Mouse (Mus musculus): ENCODE measurements around the gene Zfp341. TPM values are rescaled to one million over a fixed set of nuclear protein-coding genes. Genes with fewer than 3 reads are reported as not detected.

Gene Zfp341
- total and polyA plus RNA-seq, 3 experiments = 2.0 to 6.3 TPM; not detected in 1

- no peaks in the 10 kb centered on the region for H3K79me2 ChIP-seq (ENCODE audit: control insufficient read depth, insufficient read depth, low read length, poor library complexity)
- H3K36me3 ChIP-seq (ENCODE audit: control insufficient read depth in 1 of 2, insufficient read depth in 2 of 2, low read length in 2 of 2) = no peaks in the 10 kb centered on the region
- no peak overlapping the region for H3K4me3 ChIP-seq (ENCODE audit: control insufficient read depth in 1 of 2, insufficient read depth in 1 of 2, low read depth in 2 of 2, low read length in 2 of 2)
- no peaks in the 10 kb centered on the region for H3K27me3 ChIP-seq (ENCODE audit: control insufficient read depth in 1 of 2, insufficient read depth in 2 of 2, low read length in 2 of 2)
- no peaks in the 10 kb centered on the region for H3K9me3 ChIP-seq (replicated peaks; ENCODE audit: insufficient read depth, low read length)
- H3K9ac ChIP-seq (ENCODE audit: control insufficient read depth, low read depth, low read length, poor library complexity, severe bottlenecking) = no peak overlapping the region
- TF ChIP-seq E2F4 (IDR thresholded peaks at IDR 0.05; ENCODE audit: borderline replicate concordance, low read depth, low read length) = no peak
- TF ChIP-seq UBTF (IDR thresholded peaks at IDR 0.05; ENCODE audit: borderline replicate concordance, insufficient read depth, low read depth, low read length) = no peak
- TF ChIP-seq ZC3H11A (IDR thresholded peaks at IDR 0.05; ENCODE audit: low read depth, low read length) = no peak
- TF ChIP-seq SIN3A (IDR thresholded peaks at IDR 0.05; ENCODE audit: low read length) = no peak
- no peak for TF ChIP-seq NELFE (IDR thresholded peaks at IDR 0.05; ENCODE audit: low read depth, low read length)
- TF ChIP-seq CHD1 (IDR thresholded peaks at IDR 0.05; ENCODE audit: low read depth, low read length) = no peak
- no peak for TF ChIP-seq ETS1 (IDR thresholded peaks at IDR 0.05; ENCODE audit: low read depth, low read length)
- H3K27ac ChIP-seq (ENCODE audit: control insufficient read depth, low read depth, low read length) = no peak overlapping the region
- 0 out of 4 replicates have a peak, but pooled peaks cover 0 to 4% of the 10 kb centered on the region in 2 experiments for H3K4me1 ChIP-seq (ENCODE audit: control insufficient read depth in 1 of 2, insufficient read depth in 2 of 2, low read length in 2 of 2)
- no peak for DNase-seq (ENCODE audit: low read depth, low spot score)
These were observed 17.3 kb upstream of the Zfp341 start for GRCm38 (mm10) chr2:154595775-154596174.

GRCm38 (mm10) chr2:154597399-154597798 lies 15.7 kb upstream of the Zfp341 start:
- Histone ChIP-seq H3K27me3 (ENCODE audit: control insufficient read depth in 1 of 2, insufficient read depth in 2 of 2, low read length in 2 of 2) (no peaks in the 10 kb centered on the region), H3K36me3 (ENCODE audit: control insufficient read depth in 1 of 2, insufficient read depth in 2 of 2, low read length in 2 of 2) (no peaks in the 10 kb centered on the region), H3K9me3 (replicated peaks; ENCODE audit: insufficient read depth, low read length) (no peaks in the 10 kb centered on the region), H3K27ac (ENCODE audit: control insufficient read depth, low read depth, low read length) (no peak overlapping the region), H3K79me2 (ENCODE audit: control insufficient read depth, insufficient read depth, low read length, poor library complexity) (no peaks in the 10 kb centered on the region), H3K4me3 (ENCODE audit: control insufficient read depth in 1 of 2, insufficient read depth in 1 of 2, low read depth in 2 of 2, low read length in 2 of 2) (no peak overlapping the region), H3K4me1 (ENCODE audit: control insufficient read depth in 1 of 2, insufficient read depth in 2 of 2, low read length in 2 of 2) (no peaks in the 10 kb centered on the region), H3K9ac (ENCODE audit: control insufficient read depth, low read depth, low read length, poor library complexity, severe bottlenecking) (no peak overlapping the region)
- no peak for DNase-seq (ENCODE audit: low read depth, low spot score)
- TF ChIP-seq NELFE (IDR thresholded peaks at IDR 0.05; ENCODE audit: low read depth, low read length) (no peak), HCFC1 (IDR thresholded peaks at IDR 0.05; ENCODE audit: low read depth, low read length) (no peak), POLR2AphosphoS5 (IDR thresholded peaks at IDR 0.05; ENCODE audit: borderline replicate concordance, low read depth, low read length) (no peak), MAFK (IDR thresholded peaks at IDR 0.05; ENCODE audit: borderline replicate concordance, low read depth, low read length) (no peak), CHD2 (IDR thresholded peaks at IDR 0.05; ENCODE audit: low read length) (no peak), BHLHE40 (IDR thresholded peaks at IDR 0.05; ENCODE audit: borderline replicate concordance, low read depth, low read length) (no peak), EP300 (IDR thresholded peaks at IDR 0.05; ENCODE audit: low read depth in 1 of 2, low read length in 2 of 2) (no peak), TBP (IDR thresholded peaks at IDR 0.05; ENCODE audit: low read depth, low read length) (no peak), JUND (IDR thresholded peaks at IDR 0.05; ENCODE audit: low read depth, low read length) (no peak), TAL1 (IDR thresholded peaks at IDR 0.05; ENCODE audit: low read length) (no peak), UBTF (IDR thresholded peaks at IDR 0.05; ENCODE audit: borderline replicate concordance, insufficient read depth, low read depth, low read length) (no peak)
